Mouse (Mus musculus) stomach, embryonic 16.5 days (tissue): ENCODE results near the gene Spen. TPM values are rescaled to one million over a fixed set of nuclear protein-coding genes. Genes with fewer than 3 reads are reported as not detected.
A peak's percentile ranks its signal among the peaks of the same experiment; 100 is the strongest.

Experiments used
- ATAC-seq: fragments of 200-750 bp; cut with Nextera tagmentation; 2 replicates; pipeline ENCODE4 v1.8.0; 2017; ENCODE audit warnings: moderate number of reproducible peaks, moderate TSS enrichment; ENCODE audit not compliant: insufficient read depth, low FRiP score
- H3K27ac ChIP-seq: fragments of 300-500 bp; sonication (generic); 2 replicates; pipeline ENCODE4 v1.5.1; 2014; ENCODE audit warnings: low read length
- H3K27me3 ChIP-seq: fragments of 300-500 bp; sonication (generic); 2 replicates; pipeline ENCODE4 v1.6.1; 2014; ENCODE audit warnings: low read length, control low read depth, mixed read lengths; ENCODE audit not compliant: control insufficient read depth, insufficient read depth
- H3K36me3 ChIP-seq: fragments of 300-500 bp; sonication (generic); 2 replicates; pipeline ENCODE4 v1.6.1; 2014; ENCODE audit warnings: low read length; ENCODE audit not compliant: control insufficient read depth, insufficient read depth
- H3K4me1 ChIP-seq: fragments of 300-500 bp; sonication (generic); 2 replicates; pipeline ENCODE4 v1.6.1; 2014; ENCODE audit warnings: low read length, control low read depth, mixed read lengths; ENCODE audit not compliant: control insufficient read depth, insufficient read depth
- H3K4me2 ChIP-seq: fragments of 300-500 bp; sonication (generic); 2 replicates; pipeline ENCODE4 v1.6.1; 2014; ENCODE audit warnings: low read depth, low read length, mixed read lengths
- H3K4me3 ChIP-seq: fragments of 300-500 bp; sonication (generic); replicated peaks from 2 replicates; pipeline ENCODE4 v1.5.1; 2014; ENCODE audit warnings: mild to moderate bottlenecking, low read length
- H3K9ac ChIP-seq: fragments of 300-500 bp; sonication (generic); 2 replicates; pipeline ENCODE4 v1.6.1; 2014; ENCODE audit warnings: low read length
- H3K9me3 ChIP-seq: fragments of 300-500 bp; sonication (generic); replicated peaks from 2 replicates; pipeline ENCODE4 v1.6.1; 2016; ENCODE audit warnings: low read length, control low read depth; ENCODE audit not compliant: control insufficient read depth
- WGBS: fragments of 180-500 bp; shearing (Covaris S2); extraction: QIAGEN DNeasy Blood & Tissue Kit; methylation state at CpG from one replicate; pipeline ENCODE4 v1.1.7; 2014; 5-methylcytosine and 5-hydroxymethylcytosine counted together
- polyA plus RNA-seq: library from polyadenylated mRNA; unstranded; fragments of >200 nt; fragmentation: Nextera tagmentation; extraction: Ambion mirVana; gene quantifications from 2 replicates; pipeline ENCODE4 v1.2.1, GENCODE M21; 2015

The Spen gene
- polyA plus RNA-seq, 1 experiment from 2014 or later: 6.2 TPM

DNA sequence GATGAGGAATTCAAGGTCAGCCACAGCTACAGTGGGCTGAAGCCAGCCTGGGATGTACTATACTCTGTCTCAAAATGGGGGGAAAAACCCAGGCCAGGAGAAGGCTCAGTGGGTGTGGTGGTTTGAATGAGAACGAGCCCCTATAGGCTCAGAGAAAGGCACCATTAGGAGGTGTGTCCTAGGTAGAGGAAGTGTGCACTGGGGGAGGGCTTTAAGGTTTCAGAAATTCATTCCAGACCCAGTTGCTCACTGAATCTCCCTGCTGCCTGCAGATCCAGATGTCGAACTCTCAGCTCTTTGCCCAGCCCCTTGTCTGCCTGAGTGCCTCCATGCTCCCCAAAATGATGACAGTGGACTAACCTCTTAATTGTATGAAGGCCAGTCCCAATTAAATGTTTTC lies 14.1 kb upstream of the Spen start:
- no peak overlapping the region for H3K4me3 ChIP-seq
- H3K9me3 ChIP-seq: no peaks in the 10 kb centered on the region
- H3K4me1 ChIP-seq: no peaks in the 10 kb centered on the region
- no peak overlapping the region for H3K9ac ChIP-seq
- no peak overlapping the region for H3K4me2 ChIP-seq
- WGBS: 22% methylated on average over 2 of the region's 2 CpGs
- ATAC-seq: peak; percentile 76; the same call in 1 of the 2 replicates
- no peak overlapping the region for H3K27ac ChIP-seq
- H3K27me3 ChIP-seq: no peaks in the 10 kb centered on the region
- no peaks in the 10 kb centered on the region for H3K36me3 ChIP-seq

DNA sequence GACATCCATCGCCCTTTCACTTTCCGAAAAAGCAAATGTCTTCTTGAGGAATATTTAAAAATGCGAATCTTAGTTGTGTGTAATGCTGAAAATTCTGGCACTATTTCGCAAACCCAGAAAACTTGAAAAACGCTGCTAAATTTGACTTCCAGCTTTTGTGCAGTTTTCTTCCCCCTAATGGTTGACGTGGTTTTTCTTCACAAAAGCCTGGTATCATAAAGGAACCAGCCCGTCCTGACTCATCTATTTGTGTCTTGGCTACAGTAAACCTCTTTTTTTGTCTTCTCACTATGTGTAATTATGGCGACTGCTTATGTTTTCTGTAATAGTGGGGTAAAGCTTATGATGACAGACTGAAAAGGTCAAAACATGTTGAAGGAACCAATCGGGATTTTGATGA lies 8.9 kb upstream of the Spen start:
- H3K9me3 ChIP-seq: no peaks in the 10 kb centered on the region
- no peak for ATAC-seq
- no peaks in the 10 kb centered on the region for H3K4me1 ChIP-seq
- peak overlapping the region; percentile 100 for H3K27ac ChIP-seq
- H3K27me3 ChIP-seq: no peaks in the 10 kb centered on the region
- no peaks in the 10 kb centered on the region for H3K36me3 ChIP-seq
- 11% methylated on average over 9 of the region's 9 CpGs for WGBS
- peak overlapping the region; percentile 74 for H3K4me2 ChIP-seq
- peak overlapping the region; percentile 99 for H3K9ac ChIP-seq
- H3K4me3 ChIP-seq: peak overlapping the region; percentile 81

DNA sequence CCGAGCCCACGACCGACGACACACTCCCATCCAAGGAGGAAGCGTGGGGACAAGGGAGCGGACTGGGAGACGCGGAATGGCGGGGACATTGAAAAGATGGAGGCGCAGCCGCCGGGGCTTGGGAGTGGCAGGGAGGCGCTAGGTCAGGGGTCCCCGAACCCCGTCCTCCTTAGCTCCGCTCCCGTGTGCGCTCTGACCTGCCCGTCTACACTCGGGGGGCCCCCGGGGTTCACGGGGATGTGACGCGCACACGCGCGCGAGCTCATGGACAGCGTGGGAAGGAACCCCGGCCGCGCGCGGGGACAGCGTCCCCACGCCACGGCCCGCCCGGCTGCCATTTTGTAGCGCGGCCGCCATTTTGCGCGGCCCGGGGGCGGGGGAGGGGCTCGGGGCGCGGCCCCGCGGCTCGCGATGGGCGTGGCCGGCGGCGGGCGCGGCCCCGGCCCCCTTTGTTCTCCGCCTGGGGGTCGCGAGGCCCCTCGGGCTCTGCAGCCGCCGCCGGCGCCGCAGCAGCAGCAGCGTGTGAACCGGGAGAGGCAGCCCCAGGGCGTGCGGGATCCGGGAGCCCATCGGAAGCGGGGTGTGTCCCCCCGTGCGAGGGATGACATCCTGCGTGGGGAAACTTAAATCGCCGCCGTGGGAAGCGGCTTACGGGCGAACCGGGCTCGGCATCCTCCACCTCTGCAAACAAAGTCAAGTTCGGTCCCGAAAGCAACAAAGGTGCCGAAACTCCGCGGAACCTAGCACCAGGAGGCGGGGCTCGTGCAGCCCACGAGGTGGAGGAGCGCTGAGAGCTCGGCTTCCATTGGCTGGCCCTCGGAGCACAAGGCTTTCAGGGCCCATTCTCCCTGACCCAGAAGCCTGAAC lies 8.2 kb upstream of the Spen start:
- H3K4me2 ChIP-seq: peak overlapping the region; percentile 74
- no peaks in the 10 kb centered on the region for H3K4me1 ChIP-seq
- no peaks in the 10 kb centered on the region for H3K27me3 ChIP-seq
- ATAC-seq: peak; percentile 83
- H3K36me3 ChIP-seq: no peaks in the 10 kb centered on the region
- under 1% methylated on average over 94 of the region's 98 CpGs for WGBS
- peak overlapping the region; percentile 81 for H3K4me3 ChIP-seq
- peak overlapping the region; percentile 100 for H3K27ac ChIP-seq
- H3K9me3 ChIP-seq: no peaks in the 10 kb centered on the region
- peak overlapping the region; percentile 99 for H3K9ac ChIP-seq

DNA sequence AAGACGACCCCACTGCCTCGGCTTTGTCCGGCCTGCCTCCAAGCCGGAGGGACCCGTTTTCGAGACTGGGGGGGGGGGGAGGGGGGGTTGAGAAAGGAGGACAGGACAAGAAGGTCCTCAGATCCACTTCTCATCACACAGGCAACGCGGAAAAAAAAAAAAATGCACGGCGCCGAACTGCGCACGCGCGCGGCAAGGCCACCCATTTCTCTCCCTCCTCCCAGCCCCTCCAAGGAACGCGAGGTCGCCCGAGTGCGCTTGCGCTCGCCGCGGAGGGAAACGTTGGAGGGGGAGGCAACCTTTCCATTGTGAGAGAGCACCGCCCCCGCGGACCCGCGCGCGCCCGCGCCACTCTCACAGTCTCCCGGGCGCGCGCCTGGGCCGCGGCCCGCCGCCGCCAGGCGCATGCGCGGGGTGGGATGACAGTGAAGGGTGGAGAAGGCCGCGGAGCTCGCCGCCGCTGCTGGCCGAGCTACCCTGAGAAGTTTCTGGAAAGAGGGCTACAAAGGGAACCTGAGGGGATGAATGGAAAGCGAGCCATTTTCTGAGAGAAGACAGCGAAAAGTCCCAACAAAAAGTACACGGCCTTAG lies 7.4 kb upstream of the Spen start:
- Histone ChIP-seq H3K27me3 (no peaks in the 10 kb centered on the region), H3K36me3 (no peaks in the 10 kb centered on the region), H3K4me3 (peak overlapping the region; percentile 81), H3K4me2 (peak overlapping the region; percentile 95), H3K9ac (peak overlapping the region; percentile 99), H3K9me3 (no peaks in the 10 kb centered on the region), H3K27ac (peak overlapping the region; percentile 100), H3K4me1 (no peaks in the 10 kb centered on the region)
- peak; percentile 90 for ATAC-seq
- under 1% methylated on average over 54 of the region's 56 CpGs for WGBS

DNA sequence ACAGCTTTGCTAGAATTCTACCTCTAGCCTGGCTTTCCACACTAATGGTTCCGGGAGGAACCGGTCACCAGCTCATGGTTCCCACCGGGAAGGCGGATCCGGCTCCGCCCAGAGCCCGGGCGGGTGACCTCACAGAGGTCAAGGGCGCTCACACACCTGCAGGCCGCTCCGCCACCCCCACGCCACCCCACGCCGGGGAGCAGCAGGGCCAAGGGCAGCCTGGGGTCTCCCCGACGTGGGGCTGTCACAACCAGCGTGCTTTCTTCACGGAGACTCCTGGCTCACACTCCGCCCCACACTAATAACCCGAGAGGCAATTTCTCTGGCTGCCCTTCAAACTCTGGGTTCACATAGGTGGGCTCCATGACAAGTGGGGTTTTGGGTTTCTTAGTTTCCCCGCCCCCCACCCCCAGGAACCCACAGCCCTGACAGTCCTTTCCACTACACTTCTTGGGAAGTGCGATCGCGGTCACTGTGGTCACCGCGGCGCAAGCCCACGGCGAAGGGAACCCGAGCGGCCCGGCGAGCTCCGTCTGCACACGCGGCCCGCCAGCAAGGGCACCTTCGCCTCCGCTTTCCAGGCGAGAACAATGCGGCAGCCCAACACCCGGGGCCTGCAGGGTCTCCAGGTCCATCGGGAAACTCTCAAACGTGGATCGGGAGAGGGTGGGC lies 6.8 kb upstream of the Spen start:
- Histone ChIP-seq H3K4me2 (peak overlapping the region; percentile 95), H3K27ac (peak overlapping the region; percentile 99), H3K4me3 (peak overlapping the region; percentile 81), H3K27me3 (no peaks in the 10 kb centered on the region), H3K36me3 (no peaks in the 10 kb centered on the region), H3K9ac (peak overlapping the region; percentile 94), H3K9me3 (no peaks in the 10 kb centered on the region), H3K4me1 (no peaks in the 10 kb centered on the region)
- peak; percentile 25; the same call in 1 of the 2 replicates for ATAC-seq
- under 1% methylated on average over 45 of the region's 45 CpGs for WGBS

DNA sequence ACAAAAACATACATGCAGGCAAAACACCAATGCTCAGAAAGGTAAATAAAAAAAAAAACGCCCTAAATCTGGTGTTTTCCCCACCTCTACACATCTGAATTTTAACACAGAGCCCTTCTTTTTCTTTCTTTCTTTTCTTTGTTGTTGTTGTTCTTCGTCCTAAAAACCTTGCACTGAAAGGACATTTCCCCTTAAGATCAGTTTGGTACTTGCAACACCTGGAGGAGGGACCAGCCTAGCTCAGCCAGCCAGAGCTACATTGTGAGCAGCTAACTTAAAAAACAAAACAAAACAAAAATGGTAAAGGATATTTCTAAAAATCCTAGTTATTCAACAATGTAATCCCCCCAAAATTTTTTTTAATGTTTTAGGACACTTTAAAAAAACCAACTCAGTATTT lies 6.1 kb upstream of the Spen start:
- Histone ChIP-seq H3K9ac (no peak overlapping the region), H3K4me1 (no peaks in the 10 kb centered on the region), H3K4me2 (peak overlapping the region; percentile 95), H3K36me3 (no peaks in the 10 kb centered on the region), H3K9me3 (no peaks in the 10 kb centered on the region), H3K27me3 (no peaks in the 10 kb centered on the region), H3K27ac (peak overlapping the region; percentile 34; the same call in 1 of the 2 replicates), H3K4me3 (peak overlapping the region; percentile 81; the same call in 1 of the 2 replicates)
- no peak for ATAC-seq
- WGBS: 41% methylated on average over 2 of the region's 2 CpGs

DNA sequence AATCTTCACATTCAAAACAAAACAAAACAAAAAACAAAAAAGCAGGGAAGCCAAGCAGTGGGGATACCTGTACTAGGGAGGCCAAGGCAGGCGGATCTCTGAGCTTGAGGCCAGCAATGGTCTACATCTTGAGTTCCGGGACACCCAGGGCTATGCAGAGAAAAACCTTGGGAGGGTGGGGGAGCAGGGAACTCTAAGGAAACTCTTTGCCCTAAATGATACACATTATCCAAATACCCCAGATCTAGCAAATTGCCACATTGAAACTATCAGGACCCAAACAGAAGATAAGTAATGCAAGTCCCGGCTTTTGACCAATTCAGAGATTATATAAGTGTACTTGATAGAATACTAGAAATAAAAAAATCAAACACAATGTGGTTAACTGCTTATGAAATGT lies 5.2 kb upstream of the Spen start:
- no peak overlapping the region for H3K4me3 ChIP-seq
- H3K9me3 ChIP-seq: no peaks in the 10 kb centered on the region
- H3K4me2 ChIP-seq: no peak overlapping the region
- 0 out of 2 replicates have a peak, but pooled peaks cover 4% of the 10 kb centered on the region for H3K4me1 ChIP-seq
- no peak for ATAC-seq
- no peak overlapping the region for H3K27ac ChIP-seq
- 79% methylated on average over 3 of the region's 3 CpGs for WGBS
- no peaks in the 10 kb centered on the region for H3K36me3 ChIP-seq
- H3K9ac ChIP-seq: no peak overlapping the region
- H3K27me3 ChIP-seq: no peaks in the 10 kb centered on the region

DNA sequence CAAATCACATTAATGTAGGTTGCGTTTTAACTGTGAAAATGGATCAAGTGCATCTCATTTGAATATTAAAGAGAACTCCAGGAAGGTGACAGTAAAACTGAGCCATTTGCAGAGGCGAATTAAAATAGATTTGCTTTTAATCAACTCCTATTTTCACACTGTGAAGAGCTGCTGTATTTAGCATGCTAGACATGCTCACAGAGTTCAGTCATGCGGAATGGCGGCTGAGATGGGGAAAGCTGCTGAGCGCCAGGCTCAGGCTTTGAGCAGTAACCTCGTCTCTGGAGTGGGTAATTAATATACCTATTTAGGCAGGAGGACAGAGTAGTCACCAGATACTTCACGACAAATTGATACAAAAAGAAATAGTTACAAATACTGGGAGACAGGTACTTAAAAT lies 3.5 kb upstream of the Spen start:
- WGBS: 59% methylated on average over 7 of the region's 7 CpGs
- Histone ChIP-seq H3K27ac (no peak overlapping the region), H3K36me3 (no peaks in the 10 kb centered on the region), H3K27me3 (no peaks in the 10 kb centered on the region), H3K4me1 (0 out of 2 replicates have a peak, but pooled peaks cover 4% of the 10 kb centered on the region), H3K4me2 (no peak overlapping the region), H3K9ac (no peak overlapping the region), H3K4me3 (no peak overlapping the region), H3K9me3 (no peaks in the 10 kb centered on the region)
- ATAC-seq: no peak

DNA sequence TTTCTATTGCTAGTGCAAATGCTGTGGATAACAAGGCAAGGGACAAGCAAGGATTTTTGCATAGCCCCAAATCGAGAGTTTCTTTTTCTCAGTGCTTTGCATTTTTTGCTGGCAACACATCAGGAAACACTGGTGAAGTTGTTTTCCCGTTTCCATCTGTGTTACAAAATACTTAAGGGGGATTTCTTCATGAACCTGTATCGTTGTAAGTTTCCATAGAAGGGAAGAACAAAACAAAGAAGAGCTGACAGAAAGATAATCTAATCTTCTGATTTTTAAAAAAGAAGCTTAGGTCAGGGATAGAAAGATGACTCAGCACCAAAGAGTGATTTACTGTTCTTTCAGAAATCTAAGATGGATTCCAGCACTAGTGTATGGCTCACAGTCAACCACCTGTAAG lies 2.4 kb upstream of the Spen start:
- no peaks in the 10 kb centered on the region for H3K27me3 ChIP-seq
- no peak for ATAC-seq
- WGBS: 65% methylated on average over 3 of the region's 3 CpGs
- no peak overlapping the region for H3K4me2 ChIP-seq
- H3K4me3 ChIP-seq: no peak overlapping the region
- H3K9ac ChIP-seq: no peak overlapping the region
- H3K9me3 ChIP-seq: no peaks in the 10 kb centered on the region
- no peak overlapping the region for H3K27ac ChIP-seq
- H3K36me3 ChIP-seq: no peaks in the 10 kb centered on the region
- H3K4me1 ChIP-seq: peaks cover 6% of the 10 kb centered on the region
